Mouse (Mus musculus) kidney, embryonic 16.5 days (tissue): Measurements from ENCODE around the gene Gpr61. TPM values are rescaled to one million over a fixed set of nuclear protein-coding genes. Genes with fewer than 3 reads are reported as not detected.

Source experiments
- ATAC-seq: fragments of 200-750 bp; cut with Nextera tagmentation; 2 replicates; pipeline ENCODE4 v1.8.0; 2017; ENCODE audit warnings: moderate TSS enrichment; ENCODE audit not compliant: low FRiP score, low TSS enrichment
- H3K27ac ChIP-seq: fragments of 300-500 bp; sonication (generic); 2 replicates; pipeline ENCODE4 v1.5.1; 2014; ENCODE audit warnings: low read length
- H3K27me3 ChIP-seq: fragments of 300-500 bp; sonication (generic); 2 replicates; pipeline ENCODE4 v1.6.1; 2014; ENCODE audit warnings: low read length, control low read depth, mixed read lengths; ENCODE audit not compliant: insufficient read depth
- H3K36me3 ChIP-seq: fragments of 300-500 bp; sonication (generic); 2 replicates; pipeline ENCODE4 v1.6.1; 2014; ENCODE audit warnings: low read length, control low read depth, mixed read lengths; ENCODE audit not compliant: insufficient read depth
- H3K4me1 ChIP-seq: fragments of 300-500 bp; sonication (generic); 2 replicates; pipeline ENCODE4 v1.6.1; 2014; ENCODE audit warnings: low read length, control low read depth, mixed read lengths; ENCODE audit not compliant: insufficient read depth
- H3K4me2 ChIP-seq: fragments of 300-500 bp; sonication (generic); replicated peaks from 2 replicates; pipeline ENCODE4 v1.6.1; 2014; ENCODE audit warnings: low read depth, low read length
- H3K4me3 ChIP-seq: fragments of 300-500 bp; sonication (generic); 2 replicates; pipeline ENCODE4 v1.5.1; 2014; ENCODE audit warnings: mild to moderate bottlenecking, low read length
- H3K9ac ChIP-seq: fragments of 300-500 bp; sonication (generic); replicated peaks from 2 replicates; pipeline ENCODE4 v1.6.1; 2014; ENCODE audit warnings: low read length
- H3K9me3 ChIP-seq: fragments of 300-500 bp; sonication (generic); 2 replicates; pipeline ENCODE4 v1.6.1; 2016; ENCODE audit warnings: low read length, control low read depth
- WGBS: fragments of 180-500 bp; shearing (Covaris S2); extraction: QIAGEN DNeasy Blood & Tissue Kit; methylation state at CpG from one replicate; pipeline ENCODE4 v1.1.7; 2014; 5-methylcytosine and 5-hydroxymethylcytosine counted together
- polyA plus RNA-seq: library from polyadenylated mRNA; unstranded; fragments of >200 nt; fragmentation: Nextera tagmentation; extraction: Ambion mirVana; gene quantifications from 2 replicates; pipeline ENCODE4 v1.2.1, GENCODE M21; 2015

Gene Gpr61
- polyA plus RNA-seq, 1 experiment from 2014 or later: 0.06 TPM

- Histone ChIP-seq H3K4me1 (no peaks in the 10 kb centered on the region), H3K9ac (no peak overlapping the region), H3K4me3 (no peak overlapping the region), H3K27ac (no peak overlapping the region), H3K9me3 (no peaks in the 10 kb centered on the region), H3K36me3 (peaks cover 50% of the 10 kb centered on the region), H3K4me2 (no peak overlapping the region), H3K27me3 (no peaks in the 10 kb centered on the region)
- WGBS: 92% methylated on average over 6 of the region's 6 CpGs
- ATAC-seq: no peak
Measured at GRCm38 (mm10) chr3:108117465-108117864, 37.2 kb downstream of the Gpr61 start.

DNA sequence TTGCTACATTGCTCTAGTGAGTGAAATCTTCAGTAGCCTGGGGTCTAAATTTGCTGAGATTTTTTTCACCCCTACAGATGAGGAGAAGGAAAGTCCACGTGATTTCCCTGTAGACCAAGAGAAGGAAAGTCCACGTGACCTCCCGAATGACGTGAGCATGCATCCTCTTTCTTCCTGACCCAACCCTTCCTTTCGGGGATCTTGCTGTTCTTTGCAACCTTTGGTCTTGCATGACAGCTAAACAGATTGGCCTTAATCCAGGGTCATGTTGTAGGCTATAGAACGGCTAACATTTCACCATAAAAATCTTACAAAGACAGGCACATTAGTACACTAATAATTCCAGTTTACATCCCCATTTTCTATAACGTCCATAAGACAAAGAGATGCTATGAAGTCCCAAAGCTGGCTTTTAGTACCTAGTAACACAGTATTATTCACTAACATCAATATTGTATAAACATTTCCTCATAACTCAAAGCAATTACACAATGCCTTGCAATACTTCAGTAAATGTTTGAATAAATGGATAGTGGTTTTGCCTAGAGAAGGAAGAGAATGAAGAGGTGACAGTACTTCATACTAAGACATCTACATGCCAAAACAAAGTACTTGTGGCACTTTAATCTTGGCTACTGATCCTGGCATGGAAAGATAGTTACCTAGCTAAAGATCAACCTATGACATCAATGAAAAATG is 40.9 kb downstream of the Gpr61 start:
- Histone ChIP-seq H3K9ac (no peak overlapping the region), H3K4me1 (no peaks in the 10 kb centered on the region), H3K36me3 (peaks cover 56% of the 10 kb centered on the region), H3K9me3 (no peaks in the 10 kb centered on the region), H3K4me2 (no peak overlapping the region), H3K4me3 (no peak overlapping the region), H3K27ac (no peak overlapping the region), H3K27me3 (no peaks in the 10 kb centered on the region)
- WGBS: 83% methylated on average over 7 of the region's 7 CpGs
- no peak for ATAC-seq

DNA sequence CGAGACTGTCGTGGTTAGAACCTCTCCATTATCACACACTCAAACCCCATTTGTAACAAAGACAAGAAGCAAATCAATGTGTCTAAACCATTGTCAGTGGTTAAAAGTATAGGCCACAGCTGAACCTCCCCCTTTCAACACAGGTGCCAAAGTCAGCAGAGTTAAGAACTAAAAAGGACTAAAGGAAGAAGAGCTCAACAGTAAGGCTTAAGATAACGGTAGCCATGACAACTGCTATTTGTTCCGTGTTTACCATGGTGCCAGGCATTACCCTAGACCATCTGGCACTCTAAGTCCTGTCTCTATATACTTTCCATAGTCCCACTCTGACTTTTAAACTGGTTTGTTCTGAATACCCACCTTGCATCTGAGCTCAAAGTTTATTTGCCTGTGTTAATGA is 42.0 kb downstream of the Gpr61 start:
- H3K27ac ChIP-seq: no peak overlapping the region
- H3K9me3 ChIP-seq: no peaks in the 10 kb centered on the region
- H3K36me3 ChIP-seq: peaks cover 57% of the 10 kb centered on the region
- H3K27me3 ChIP-seq: no peaks in the 10 kb centered on the region
- no peak overlapping the region for H3K4me3 ChIP-seq
- H3K4me1 ChIP-seq: no peaks in the 10 kb centered on the region
- ATAC-seq: no peak
- no peak overlapping the region for H3K4me2 ChIP-seq
- H3K9ac ChIP-seq: no peak overlapping the region
- WGBS: 87% methylated on average over 4 of the region's 4 CpGs

- Histone ChIP-seq H3K27me3 (no peaks in the 10 kb centered on the region), H3K4me1 (no peaks in the 10 kb centered on the region), H3K9me3 (no peaks in the 10 kb centered on the region), H3K27ac (no peak overlapping the region), H3K4me2 (no peak overlapping the region), H3K9ac (no peak overlapping the region), H3K36me3 (peaks cover 56% of the 10 kb centered on the region), H3K4me3 (no peak overlapping the region)
- 84% methylated on average over 7 of the region's 7 CpGs for WGBS
- no peak for ATAC-seq
Measured at GRCm38 (mm10) chr3:108112246-108112645, 42.4 kb downstream of the Gpr61 start.

GRCm38 (mm10) chr3:108111320-108111719 is 43.4 kb downstream of the Gpr61 start:
- Histone ChIP-seq H3K27ac (no peak overlapping the region), H3K4me1 (no peaks in the 10 kb centered on the region), H3K36me3 (peaks cover 56% of the 10 kb centered on the region), H3K27me3 (no peaks in the 10 kb centered on the region), H3K4me2 (no peak overlapping the region), H3K9me3 (no peaks in the 10 kb centered on the region), H3K9ac (no peak overlapping the region), H3K4me3 (no peak overlapping the region)
- 80% methylated on average over 5 of the region's 5 CpGs for WGBS
- ATAC-seq: no peak

DNA sequence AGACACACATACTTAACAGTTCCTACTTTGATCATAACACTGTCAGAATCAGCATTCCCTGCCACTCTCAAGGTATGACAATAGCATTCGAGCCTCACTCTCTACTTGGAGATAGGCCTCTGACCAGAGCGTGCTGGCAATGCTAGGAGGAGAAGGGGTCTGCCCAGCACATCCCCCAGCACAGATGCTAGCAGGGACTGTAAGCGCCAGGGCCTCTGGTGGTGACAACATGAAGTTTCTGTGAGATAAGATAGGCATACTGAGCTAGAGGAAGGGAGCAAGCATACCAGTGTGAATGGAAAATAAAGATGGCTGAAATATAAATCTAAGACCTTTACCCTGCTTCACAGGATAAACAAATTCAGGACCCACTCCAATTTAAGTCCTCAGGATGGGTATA is 49.4 kb downstream of the Gpr61 start:
- 89% methylated on average over 3 of the region's 3 CpGs for WGBS
- no peaks in the 10 kb centered on the region for H3K27me3 ChIP-seq
- no peaks in the 10 kb centered on the region for H3K4me1 ChIP-seq
- H3K9ac ChIP-seq: no peak overlapping the region
- no peaks in the 10 kb centered on the region for H3K9me3 ChIP-seq
- no peak overlapping the region for H3K27ac ChIP-seq
- no peak for ATAC-seq
- no peak overlapping the region for H3K4me2 ChIP-seq
- H3K36me3 ChIP-seq: peaks cover 36% of the 10 kb centered on the region
- no peak overlapping the region for H3K4me3 ChIP-seq

- no peaks in the 10 kb centered on the region for H3K27me3 ChIP-seq
- H3K4me3 ChIP-seq: no peak overlapping the region
- no peak for ATAC-seq
- no peak overlapping the region for H3K4me2 ChIP-seq
- peaks cover 13% of the 10 kb centered on the region for H3K36me3 ChIP-seq
- no peak overlapping the region for H3K27ac ChIP-seq
- H3K9ac ChIP-seq: no peak overlapping the region
- no peaks in the 10 kb centered on the region for H3K4me1 ChIP-seq
- WGBS: 84% methylated on average over 6 of the region's 6 CpGs
- no peaks in the 10 kb centered on the region for H3K9me3 ChIP-seq
Measured at GRCm38 (mm10) chr3:108102075-108102474, 52.6 kb downstream of the Gpr61 start.

DNA sequence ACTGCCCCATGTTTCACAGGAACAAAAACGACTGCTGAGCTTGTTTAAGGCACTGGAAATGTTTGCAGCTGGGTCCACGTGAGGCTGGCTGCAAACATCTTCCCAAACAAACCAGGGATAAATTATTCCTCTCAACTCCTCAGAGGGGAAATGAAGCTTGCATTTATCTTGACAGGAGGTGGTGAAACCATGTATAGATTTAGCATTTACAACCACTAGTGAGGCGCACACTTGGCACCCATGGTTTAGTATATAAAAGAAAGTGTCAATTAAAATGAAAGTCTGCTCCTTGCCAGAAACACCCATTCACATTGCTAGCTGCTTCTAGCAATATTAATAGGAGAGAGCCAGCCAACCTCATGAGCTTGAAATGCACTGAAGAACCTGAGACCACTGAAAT is 53.1 kb downstream of the Gpr61 start:
- Histone ChIP-seq H3K9me3 (no peaks in the 10 kb centered on the region), H3K4me1 (no peaks in the 10 kb centered on the region), H3K9ac (no peak overlapping the region), H3K27ac (no peak overlapping the region), H3K36me3 (peaks cover 13% of the 10 kb centered on the region), H3K4me3 (no peak overlapping the region), H3K27me3 (no peaks in the 10 kb centered on the region), H3K4me2 (no peak overlapping the region)
- ATAC-seq: no peak
- WGBS: 41% methylated on average over 3 of the region's 3 CpGs

Other genes with a start within 250 kb of the Gpr61 start
- 16.7 and 16.9 TPM in 2 replicates for gene Gstm7, start 223.1 kb downstream of the Gpr61 start, polyA plus RNA-seq
- gene Gstm6, start 211.1 kb downstream of the Gpr61 start, polyA plus RNA-seq: 8.2 and 9.6 TPM in 2 replicates
- gene Gstm3, start 185.6 kb downstream of the Gpr61 start, polyA plus RNA-seq: 0.18 and 0.24 TPM in 2 replicates
- gene Gstm2, start 168.4 kb downstream of the Gpr61 start, polyA plus RNA-seq: 115 and 132 TPM in 2 replicates
- gene Gstm1, start 136.9 kb downstream of the Gpr61 start, polyA plus RNA-seq: 109 and 124 TPM in 2 replicates
- 19.8 and 20.4 TPM in 2 replicates for gene Gstm4, start 110.0 kb downstream of the Gpr61 start, polyA plus RNA-seq
- gene Ampd2, start 68.2 kb downstream of the Gpr61 start, polyA plus RNA-seq: 69.7 and 69.8 TPM in 2 replicates
- gene Gnat2, start 62.1 kb downstream of the Gpr61 start, polyA plus RNA-seq: 0.84 and 1.9 TPM in 2 replicates
- gene Gnai3, start 8.7 kb downstream of the Gpr61 start, polyA plus RNA-seq: 188 and 196 TPM in 2 replicates
- gene Amigo1, start 31.5 kb upstream of the Gpr61 start, polyA plus RNA-seq: 5.4 and 5.8 TPM in 2 replicates
- 3.4 and 3.9 TPM in 2 replicates for gene Cyb561d1, start 46.3 kb upstream of the Gpr61 start, polyA plus RNA-seq
- 18.7 and 22.2 TPM in 2 replicates for gene Atxn7l2, start 56.1 kb upstream of the Gpr61 start, polyA plus RNA-seq
- 3.7 and 5.0 TPM in 2 replicates for gene Sypl2, start 71.8 kb upstream of the Gpr61 start, polyA plus RNA-seq
- 282 and 321 TPM in 2 replicates for gene Psma5, start 102.0 kb upstream of the Gpr61 start, polyA plus RNA-seq
- 7.6 and 8.5 TPM in 2 replicates for gene Sort1, start 129.2 kb upstream of the Gpr61 start, polyA plus RNA-seq
- 0.14 TPM in 1 of 2 replicates, not detected in the other for gene Mybphl, start 210.0 kb upstream of the Gpr61 start, polyA plus RNA-seq
- gene Psrc1, start 229.0 kb upstream of the Gpr61 start, polyA plus RNA-seq: 47.6 and 48.8 TPM in 2 replicates